Mouse (Mus musculus) intestine, embryonic 16.5 days (tissue): ENCODE measurements around the gene Prps2. TPM values are rescaled to one million over a fixed set of nuclear protein-coding genes. Genes with fewer than 3 reads are reported as not detected.

Source experiments
- ATAC-seq: fragments of 200-750 bp; cut with Nextera tagmentation; 2 replicates; pipeline ENCODE4 v1.8.0; 2017; ENCODE audit warnings: moderate TSS enrichment, moderate library complexity
- H3K27ac ChIP-seq: fragments of 300-500 bp; sonication (generic); 2 replicates; pipeline ENCODE4 v1.5.1; 2014; ENCODE audit warnings: mild to moderate bottlenecking, low read length
- H3K27me3 ChIP-seq: fragments of 300-500 bp; sonication (generic); replicated peaks from 2 replicates; pipeline ENCODE4 v1.6.1; 2014; ENCODE audit warnings: low read length, control low read depth, mixed read lengths; ENCODE audit not compliant: control insufficient read depth, insufficient read depth
- H3K36me3 ChIP-seq: fragments of 300-500 bp; sonication (generic); 2 replicates; pipeline ENCODE4 v1.6.1; 2014; ENCODE audit warnings: low read length, control low read depth; ENCODE audit not compliant: control insufficient read depth, insufficient read depth
- H3K4me1 ChIP-seq: fragments of 300-500 bp; sonication (generic); 2 replicates; pipeline ENCODE4 v1.6.1; 2014; ENCODE audit warnings: low read length, control low read depth, mixed read lengths; ENCODE audit not compliant: control insufficient read depth, insufficient read depth
- H3K4me2 ChIP-seq: fragments of 300-500 bp; sonication (generic); 2 replicates; pipeline ENCODE4 v1.6.1; 2014; ENCODE audit warnings: low read depth, low read length, control low read depth
- H3K4me3 ChIP-seq: fragments of 300-500 bp; sonication (generic); 2 replicates; pipeline ENCODE4 v1.5.1; 2014; ENCODE audit warnings: mild to moderate bottlenecking, low read length
- H3K9ac ChIP-seq: fragments of 300-500 bp; sonication (generic); 2 replicates; pipeline ENCODE4 v1.6.1; 2014; ENCODE audit warnings: low read depth, low read length
- H3K9me3 ChIP-seq: fragments of 300-500 bp; sonication (generic); 2 replicates; pipeline ENCODE4 v1.6.1; 2016; ENCODE audit warnings: low read length, control low read depth; ENCODE audit not compliant: control insufficient read depth
- WGBS: fragments of 180-500 bp; shearing (Covaris S2); extraction: QIAGEN DNeasy Blood & Tissue Kit; methylation state at CpG from one replicate; pipeline ENCODE4 v1.1.7; 2014; 5-methylcytosine and 5-hydroxymethylcytosine counted together
- polyA plus RNA-seq: library from polyadenylated mRNA; unstranded; fragments of >200 nt; fragmentation: Nextera tagmentation; extraction: Ambion mirVana; gene quantifications from 2 replicates; pipeline ENCODE4 v1.2.1, GENCODE M21; 2015

Prps2 gene
- polyA plus RNA-seq, 1 experiment from 2014 or later = 32.0 TPM

DNA sequence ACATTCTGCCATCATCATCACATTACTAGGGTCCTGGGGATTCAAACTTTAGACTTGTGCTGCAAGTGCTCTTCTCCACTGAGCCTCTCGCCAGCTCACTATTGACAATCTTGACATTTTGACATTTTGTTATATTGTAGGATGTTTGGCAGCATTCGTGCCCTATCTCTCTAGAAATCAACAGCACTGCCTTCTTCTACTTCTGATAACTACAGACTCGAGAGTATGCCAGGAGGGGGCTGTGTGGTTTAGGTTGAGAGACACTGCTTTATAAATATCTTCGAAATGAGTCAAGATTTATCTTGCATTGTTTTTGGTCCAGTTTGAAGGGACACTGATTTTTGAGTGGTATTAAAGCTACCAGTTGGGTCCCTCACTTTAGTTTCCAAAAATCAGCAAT lies 51.6 kb downstream of the Prps2 start:
- Histone ChIP-seq H3K4me3 (no peak overlapping the region), H3K9ac (no peak overlapping the region), H3K9me3 (no peaks in the 10 kb centered on the region), H3K27me3 (0 out of 2 replicates have a peak, but pooled peaks cover 2% of the 10 kb centered on the region), H3K27ac (no peak overlapping the region), H3K4me1 (no peaks in the 10 kb centered on the region), H3K4me2 (no peak overlapping the region), H3K36me3 (no peaks in the 10 kb centered on the region)
- no peak for ATAC-seq
- 70% methylated on average over 4 of the region's 4 CpGs for WGBS

DNA sequence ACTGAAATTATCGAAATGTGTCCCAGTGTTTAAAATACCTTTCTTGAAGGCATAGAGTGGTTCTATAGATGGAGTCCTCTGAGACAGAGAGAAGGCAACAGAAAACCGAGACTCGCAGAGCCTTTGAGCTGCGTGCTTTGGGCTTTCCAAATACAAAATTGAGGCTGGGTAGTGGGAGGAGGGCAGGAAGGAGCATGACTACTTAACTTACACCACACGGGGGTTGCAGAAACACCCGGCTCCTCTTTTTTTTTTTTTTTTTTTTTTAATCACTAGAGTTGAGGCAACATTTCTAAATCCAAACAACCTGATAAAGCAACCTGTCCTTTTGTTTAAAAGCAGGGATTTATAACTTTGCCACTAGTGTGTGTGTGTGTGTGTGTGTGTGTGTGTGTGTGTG lies 52.1 kb downstream of the Prps2 start, which contains the start of gene Tlr7:
Gene Tlr7, minus strand, starts transcription at position 160 of the 400 bp plus-strand sequence.
- no peaks in the 10 kb centered on the region for H3K4me1 ChIP-seq
- H3K4me2 ChIP-seq = no peak within 1 kb of the TSS
- 74% methylated on average over 6 of the region's 6 CpGs for WGBS
- H3K9ac ChIP-seq = no peak within 1 kb of the TSS
- no peak within 1 kb of the TSS for H3K27ac ChIP-seq
- no peak for ATAC-seq
- H3K27me3 ChIP-seq = 0 out of 2 replicates have a peak, but pooled peaks cover 2% of the 10 kb centered on the region
- H3K4me3 ChIP-seq = no peak within 1 kb of the TSS
- no peaks in the 10 kb centered on the region for H3K36me3 ChIP-seq
- H3K9me3 ChIP-seq = no peaks in the 10 kb centered on the region

DNA sequence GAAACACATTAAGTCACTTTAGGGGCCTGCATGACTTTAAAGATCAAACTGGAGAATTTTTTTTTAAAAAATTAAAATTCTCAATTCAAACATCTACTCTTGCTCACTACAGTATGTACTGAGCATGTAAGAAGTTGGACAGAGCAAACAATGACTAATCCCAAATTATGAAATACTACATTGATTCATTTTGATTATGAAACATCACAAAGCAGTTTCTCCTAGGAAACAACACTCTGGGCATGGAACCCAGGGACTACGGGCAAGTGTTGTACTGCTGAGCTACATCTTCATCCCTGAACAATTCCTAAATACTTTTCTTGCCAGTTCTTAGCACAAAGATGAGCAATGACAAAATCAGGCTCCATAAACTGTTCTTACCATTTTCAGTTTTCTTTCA lies 52.9 kb downstream of the Prps2 start:
- Histone ChIP-seq H3K36me3 (no peaks in the 10 kb centered on the region), H3K27me3 (0 out of 2 replicates have a peak, but pooled peaks cover 2% of the 10 kb centered on the region), H3K4me2 (no peak overlapping the region), H3K27ac (no peak overlapping the region), H3K9me3 (no peaks in the 10 kb centered on the region), H3K4me3 (no peak overlapping the region), H3K4me1 (no peaks in the 10 kb centered on the region), H3K9ac (no peak overlapping the region)
- 92% methylated on average over 1 of the region's 1 CpGs for WGBS
- no peak for ATAC-seq

DNA sequence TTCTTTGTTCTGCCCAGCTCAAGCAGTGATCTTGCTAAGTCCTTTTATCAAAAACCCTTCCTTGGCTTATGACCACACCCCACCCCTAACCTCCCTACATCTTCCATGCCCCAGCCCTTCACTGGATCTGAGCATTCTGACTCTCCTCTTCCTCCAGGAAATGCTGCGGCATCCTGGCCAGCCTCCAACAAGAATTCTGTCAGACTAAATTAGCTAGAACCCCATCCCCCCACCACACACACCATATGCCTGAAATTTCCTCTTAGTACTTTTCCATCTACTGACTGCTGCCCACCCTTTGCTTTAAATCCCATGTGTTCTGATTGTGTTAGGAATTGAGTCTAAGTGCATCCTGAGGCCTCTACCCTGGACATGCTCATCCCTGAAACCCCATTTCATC lies 53.5 kb downstream of the Prps2 start:
- no peak for ATAC-seq
- Histone ChIP-seq H3K9ac (no peak overlapping the region), H3K4me2 (no peak overlapping the region), H3K27me3 (0 out of 2 replicates have a peak, but pooled peaks cover 2% of the 10 kb centered on the region), H3K36me3 (no peaks in the 10 kb centered on the region), H3K27ac (no peak overlapping the region), H3K9me3 (no peaks in the 10 kb centered on the region), H3K4me1 (no peaks in the 10 kb centered on the region), H3K4me3 (no peak overlapping the region)
- WGBS = 76% methylated on average over 1 of the region's 1 CpGs

DNA sequence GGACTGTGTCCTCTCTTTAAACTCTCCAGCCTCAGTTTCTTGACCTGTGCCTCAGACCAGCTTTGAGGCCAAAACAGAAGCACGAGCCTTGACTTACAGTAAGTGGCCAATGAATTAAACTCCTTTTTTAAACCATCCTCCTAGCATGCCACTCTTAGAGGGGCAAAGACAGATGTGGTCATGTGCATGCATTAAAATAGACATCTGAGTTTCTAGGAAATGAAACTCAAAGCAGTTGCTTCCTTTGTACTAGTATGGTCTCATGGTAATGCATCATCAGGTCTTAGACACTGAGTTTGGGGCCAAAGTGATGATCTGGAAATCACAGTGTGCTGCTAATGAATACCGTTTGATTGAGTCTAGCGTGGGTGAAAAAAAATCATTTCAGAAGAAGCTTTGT lies 54.0 kb downstream of the Prps2 start:
- H3K27me3 ChIP-seq = 0 out of 2 replicates have a peak, but pooled peaks cover 2% of the 10 kb centered on the region
- H3K4me3 ChIP-seq = no peak overlapping the region
- H3K4me2 ChIP-seq = no peak overlapping the region
- no peak overlapping the region for H3K9ac ChIP-seq
- 89% methylated on average over 3 of the region's 3 CpGs for WGBS
- H3K4me1 ChIP-seq = no peaks in the 10 kb centered on the region
- no peak for ATAC-seq
- H3K27ac ChIP-seq = no peak overlapping the region
- H3K36me3 ChIP-seq = no peaks in the 10 kb centered on the region
- H3K9me3 ChIP-seq = no peaks in the 10 kb centered on the region

- WGBS = 41% methylated on average over 1 of the region's 1 CpGs
- Histone ChIP-seq H3K4me1 (no peaks in the 10 kb centered on the region), H3K27ac (no peak overlapping the region), H3K4me2 (no peak overlapping the region), H3K27me3 (no peaks in the 10 kb centered on the region), H3K4me3 (no peak overlapping the region), H3K9me3 (no peaks in the 10 kb centered on the region), H3K36me3 (no peaks in the 10 kb centered on the region), H3K9ac (no peak overlapping the region)
- ATAC-seq = no peak
These were observed 58.8 kb downstream of the Prps2 start for GRCm38 (mm10) chrX:167323742-167324141.

- Histone ChIP-seq H3K4me3 (no peak overlapping the region), H3K9ac (no peak overlapping the region), H3K27ac (no peak overlapping the region), H3K4me1 (no peaks in the 10 kb centered on the region), H3K27me3 (no peaks in the 10 kb centered on the region), H3K9me3 (no peaks in the 10 kb centered on the region), H3K36me3 (no peaks in the 10 kb centered on the region), H3K4me2 (no peak overlapping the region)
- no peak for ATAC-seq
- WGBS = 62% methylated on average over 4 of the region's 4 CpGs
These were observed 61.2 kb downstream of the Prps2 start for GRCm38 (mm10) chrX:167321233-167321806.

GRCm38 (mm10) chrX:167318819-167319396 lies 63.6 kb downstream of the Prps2 start:
- H3K9me3 ChIP-seq = no peaks in the 10 kb centered on the region
- no peak overlapping the region for H3K4me2 ChIP-seq
- no peak overlapping the region for H3K4me3 ChIP-seq
- no peak overlapping the region for H3K27ac ChIP-seq
- H3K9ac ChIP-seq = no peak overlapping the region
- ATAC-seq = no peak
- no peaks in the 10 kb centered on the region for H3K27me3 ChIP-seq
- H3K36me3 ChIP-seq = no peaks in the 10 kb centered on the region
- H3K4me1 ChIP-seq = no peaks in the 10 kb centered on the region
- 65% methylated on average over 4 of the region's 4 CpGs for WGBS

DNA sequence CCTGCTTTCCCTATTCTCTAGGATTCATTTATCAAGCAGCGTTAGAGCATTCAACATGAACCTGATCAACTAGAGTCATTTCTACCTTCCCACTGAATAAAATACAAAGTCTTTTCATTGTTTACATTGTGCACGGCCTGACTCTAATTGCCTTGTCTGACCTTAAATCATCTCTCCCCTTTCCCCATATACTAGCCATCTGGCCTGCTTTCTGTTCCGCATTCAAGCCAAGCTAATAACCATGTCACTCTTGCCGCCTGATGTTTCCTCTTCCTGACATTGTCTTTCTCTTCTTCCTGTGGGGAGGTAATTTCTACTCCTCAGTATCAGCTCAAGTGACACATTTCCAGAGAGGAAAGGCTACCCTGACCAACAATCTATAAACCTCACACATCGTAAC lies 66.8 kb downstream of the Prps2 start:
- Histone ChIP-seq H3K4me3 (no peak overlapping the region), H3K27me3 (no peaks in the 10 kb centered on the region), H3K27ac (no peak overlapping the region), H3K4me1 (no peaks in the 10 kb centered on the region), H3K9ac (no peak overlapping the region), H3K9me3 (no peaks in the 10 kb centered on the region), H3K4me2 (no peak overlapping the region), H3K36me3 (no peaks in the 10 kb centered on the region)
- WGBS = 50% methylated on average over 5 of the region's 5 CpGs
- no peak for ATAC-seq
